In the genomic region with DNA sequence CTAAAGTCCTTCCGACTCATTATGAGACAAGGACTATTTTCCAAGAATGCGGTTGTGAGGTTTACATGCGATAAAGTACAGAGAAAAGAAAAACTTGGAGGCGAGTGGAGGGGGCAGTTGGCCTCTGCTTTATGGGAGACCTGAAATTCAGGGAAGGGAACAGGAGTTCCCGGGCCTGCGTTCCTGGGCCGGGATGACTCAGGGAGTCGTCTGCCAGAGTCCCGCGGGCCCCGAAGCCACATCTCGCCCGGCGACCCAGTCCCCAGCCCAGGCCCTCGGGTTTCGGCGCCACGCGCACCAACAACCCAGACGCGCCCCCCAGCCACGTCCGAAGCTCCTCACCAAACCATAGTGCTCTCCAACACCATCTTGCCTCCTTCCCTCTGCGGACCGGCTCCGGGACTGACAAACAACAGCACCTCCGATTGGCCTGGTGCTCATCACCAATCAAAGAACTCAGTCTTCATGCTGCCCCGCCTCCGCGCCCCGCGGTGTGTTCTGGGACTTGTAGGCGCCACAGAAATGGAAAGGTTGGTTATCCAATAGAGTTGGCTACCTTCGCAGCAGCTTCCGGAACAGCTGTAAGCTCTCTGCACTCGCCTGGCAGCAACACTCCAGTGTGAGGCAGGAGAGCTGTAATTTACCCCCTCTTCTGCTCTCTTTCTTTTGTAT, we compare ENCODE assay signal across 8 mouse cellular contexts. TPM values are rescaled to one million over a fixed set of nuclear protein-coding genes. Genes with fewer than 3 reads are reported as not detected.
DNase-seq lines count a peak whose midpoint lies in the region; ATAC-seq and TF ChIP-seq lines count a peak whose summit lies in the region.

A gene (minus strand): TSS at position 449 of the 672 bp plus-strand sequence.

- peak within 1 kb of the TSS; percentile 71 for H3K27ac ChIP-seq in hindbrain, embryonic 13.5 days

- peaks cover 11% of the 10 kb centered on the region for H3K4me1 ChIP-seq in hindbrain, embryonic 13.5 days (replicated peaks)

- in situ Hi-C loops in Patski (cut with MboI; ENCODE audit: low pct_unique_long_range_greater_than_20kb) = no loop called here

- H3K9me3 ChIP-seq in hindbrain, embryonic 13.5 days = no peaks in the 10 kb centered on the region

- POLR2A ChIA-PET in Patski (lab: Charles Lee) = interaction anchor here (0.8 to 1.2 kb wide), 7 partner anchors 10 to 63 kb away, joined by 3 to 6 read pairs (median 4); a partner anchor contains a TSS

- no peaks in the 10 kb centered on the region for H3K27me3 ChIP-seq in Patski
- H3K27me3 ChIP-seq in hindbrain, embryonic 13.5 days = no peaks in the 10 kb centered on the region

- H3K36me3 ChIP-seq in hindbrain, embryonic 13.5 days = peaks cover 12% of the 10 kb centered on the region

- WGBS in hindbrain, embryonic 13.5 days = under 1% methylated on average over 36 of the region's 36 CpGs

- peak; percentile 78 for ATAC-seq in Patski
- ATAC-seq in hindbrain, embryonic 13.5 days (ENCODE audit: low FRiP score) = peak; percentile 99

- DNase-seq in Patski (ENCODE audit: low read depth, low spot score) = peak; percentile 91
- DNase-seq in cerebellum, postnatal 14 days = peak; percentile 97 to 98
- peak; percentile 97 for DNase-seq in frontal cortex, postnatal 14 days (ENCODE audit: low spot score in 2 of 2)
- peak; percentile 93 to 94 for DNase-seq in layer of hippocampus, postnatal 25 days (ENCODE audit: extremely low spot score in 1 of 2, low spot score in 1 of 2)
- peak; percentile 99 for DNase-seq in lung, postnatal 25 days (ENCODE audit: low spot score)
- DNase-seq in retina, embryonic 14.5 days (ENCODE audit: low spot score) = peak; percentile 98
- DNase-seq in thymus, postnatal 4 days = peak; percentile 97

- TF ChIP-seq CTCF in Patski (IDR thresholded peaks at IDR 0.05) = no peak

- peak within 1 kb of the TSS; percentile 82 for H3K4me3 ChIP-seq in hindbrain, embryonic 13.5 days

- peak within 1 kb of the TSS; percentile 76 for H3K4me2 ChIP-seq in hindbrain, embryonic 13.5 days

- CTCF ChIA-PET in Patski (lab: Charles Lee) = interaction anchor here (0.9 to 4.5 kb wide), 6 partner anchors 8 to 66 kb away, joined by 3 to 50 read pairs (median 4); a partner anchor contains a TSS

- H3K9ac ChIP-seq in hindbrain, embryonic 13.5 days = peak within 1 kb of the TSS; percentile 89

RNA-seq across cellular contexts. Expression of the gene that starts here (rescaled TPM):
- polyA plus RNA-seq in Patski (2021) = 355 TPM
- 269 and 277 TPM in 2 replicates for polyA plus RNA-seq in hindbrain, embryonic 13.5 days (2015; fragmentation: Nextera tagmentation; extraction: Ambion mirVana)
- 100 to 1,000 TPM; 156 to 163 TPM for total RNA-seq in layer of hippocampus, postnatal 25 days (2021)

Comparison
In these comparisons a context has a peak if more than half of its experiments do, and no peak if none do; other contexts are left out.
1. Peak in every context shown above with its lines: DNase-seq, ATAC-seq, H3K4me3 ChIP-seq and H3K27ac ChIP-seq.